ENCODE assay signal across 9 mouse cellular contexts in genomic region chr1:180175167-180175566, GRCm38 (mm10). TPM values are rescaled to one million over a fixed set of nuclear protein-coding genes. Genes with fewer than 3 reads are reported as not detected.
A peak's percentile ranks its signal among the peaks of the same experiment; 100 is the strongest.
DNase-seq lines count a peak whose midpoint lies in the region; ATAC-seq and TF ChIP-seq lines count a peak whose summit lies in the region.
"Had no signal": no experiment of that assay in that cellular context is flagged by ENCODE, and none has a peak within 500 bp of the region (broad histone marks: within the 10 kb centered on the region; RNA-seq: fewer than 3 reads in every experiment).

No protein-coding gene starts in this region.

- ATAC-seq in hindbrain, postnatal 0 days, result no peak
- no peak for ATAC-seq in hindbrain, embryonic 16.5 days
- no peak for ATAC-seq in megakaryocyte-erythroid progenitor cell, adult 5-6 weeks (replicated peaks; ENCODE audit: low FRiP score, low TSS enrichment, poor library complexity, severe bottlenecking)

- TF ChIP-seq RAD21 in CH12.LX (IDR thresholded peaks at IDR 0.05; ENCODE audit: low read depth, low read length), result peak; percentile 93

- no peak overlapping the region for H3K27ac ChIP-seq in hindbrain, postnatal 0 days
- H3K27ac ChIP-seq in hindbrain, embryonic 16.5 days (ENCODE audit: low read depth, low read length), result no peak overlapping the region
- no peak overlapping the region for H3K27ac ChIP-seq in CH12.LX (ENCODE audit: insufficient read depth, low read depth)
- H3K27ac ChIP-seq: midbrain, embryonic 12.5 days had no signal

- peaks cover 19% of the 10 kb centered on the region for H3K79me2 ChIP-seq in CH12.LX (replicated peaks; ENCODE audit: control insufficient read depth, extremely low read depth, insufficient read depth, poor library complexity, severe bottlenecking)

- H3K36me3 ChIP-seq in hindbrain, postnatal 0 days (ENCODE audit: insufficient read depth, low read length), result no peaks in the 10 kb centered on the region
- H3K36me3 ChIP-seq in hindbrain, embryonic 16.5 days (ENCODE audit: control insufficient read depth, insufficient read depth, low read length), result no peaks in the 10 kb centered on the region
- peaks cover 94 to 98% of the 10 kb centered on the region in 2 experiments for H3K36me3 ChIP-seq in CH12.LX (replicated peaks in 1 of 2; ENCODE audit: control insufficient read depth in 1 of 2, insufficient read depth in 1 of 2, low read length in 1 of 2)
- H3K36me3 ChIP-seq: midbrain, embryonic 12.5 days had no signal

- TF ChIP-seq CTCF in hindbrain, postnatal 0 days (IDR thresholded peaks at IDR 0.05; ENCODE audit: low read depth), result peak; percentile 76
- TF ChIP-seq CTCF in CH12.LX (conservative IDR thresholded peaks at IDR 0.05 in 1 of 2, IDR thresholded peaks at IDR 0.05 in 1 of 2; ENCODE audit: low read depth in 2 of 2, low read length in 2 of 2), result peak; percentile 43 to 86

- no peaks in the 10 kb centered on the region for H3K27me3 ChIP-seq in hindbrain, postnatal 0 days (ENCODE audit: insufficient read depth, low read length)
- no peaks in the 10 kb centered on the region for H3K27me3 ChIP-seq in hindbrain, embryonic 16.5 days (replicated peaks; ENCODE audit: control insufficient read depth, insufficient read depth, low read length)
- no peaks in the 10 kb centered on the region for H3K27me3 ChIP-seq in CH12.LX (replicated peaks)
- H3K27me3 ChIP-seq: midbrain, embryonic 12.5 days had no signal

- peak; percentile 74 for DNase-seq in hindbrain, postnatal 0 days (ENCODE audit: low spot score)
- DNase-seq in CH12.LX (ENCODE audit: extremely low read depth), result peak; percentile 56
- DNase-seq in brain, adult 2 months (ENCODE audit: low read depth, low spot score), result peak; percentile 68
- DNase-seq in lung, postnatal 25 days (ENCODE audit: low spot score), result peak; percentile 33
- no peak for DNase-seq in left cerebral cortex, postnatal 4 days
- DNase-seq in adrenal gland, postnatal 36 days, result no peak

- H3K4me3 ChIP-seq in hindbrain, postnatal 0 days (ENCODE audit: low read length), result no peak overlapping the region
- no peak overlapping the region for H3K4me3 ChIP-seq in hindbrain, embryonic 16.5 days (ENCODE audit: low read length)
- no peak overlapping the region for H3K4me3 ChIP-seq in CH12.LX (replicated peaks in 1 of 3; ENCODE audit: low read depth in 2 of 3, low read length in 2 of 3, poor library complexity in 1 of 3)
- H3K4me3 ChIP-seq: midbrain, embryonic 12.5 days had no signal

- H3K4me2 ChIP-seq in hindbrain, postnatal 0 days (ENCODE audit: low read depth, low read length), result no peak overlapping the region
- no peak overlapping the region for H3K4me2 ChIP-seq in hindbrain, embryonic 16.5 days (ENCODE audit: low read length)
- H3K4me2 ChIP-seq in CH12.LX (ENCODE audit: insufficient read depth, low read depth, poor library complexity, severe bottlenecking), result no peak overlapping the region
- H3K4me2 ChIP-seq: midbrain, embryonic 12.5 days had no signal

- intact Hi-C loops in left cerebral cortex, postnatal 4 days (cut with DNase I), result loop anchor here (10.0 kb wide), 1 partner anchor 590 kb away; no protein-coding TSS in a partner anchor

- no peaks in the 10 kb centered on the region for H3K4me1 ChIP-seq in hindbrain, postnatal 0 days (ENCODE audit: insufficient read depth, low read length)
- H3K4me1 ChIP-seq in hindbrain, embryonic 16.5 days (ENCODE audit: control insufficient read depth, insufficient read depth, low read depth, low read length), result no peaks in the 10 kb centered on the region
- H3K4me1 ChIP-seq in CH12.LX (ENCODE audit: control insufficient read depth in 1 of 2, insufficient read depth in 2 of 2), result peaks cover 22 to 48% of the 10 kb centered on the region in 2 experiments
- H3K4me1 ChIP-seq: midbrain, embryonic 12.5 days had no signal

- H3K9me3 ChIP-seq in hindbrain, postnatal 0 days (ENCODE audit: low read length), result no peaks in the 10 kb centered on the region
- no peaks in the 10 kb centered on the region for H3K9me3 ChIP-seq in hindbrain, embryonic 16.5 days (ENCODE audit: control insufficient read depth, low read length)
- no peaks in the 10 kb centered on the region for H3K9me3 ChIP-seq in CH12.LX (replicated peaks; ENCODE audit: low read length)
- H3K9me3 ChIP-seq: midbrain, embryonic 12.5 days had no signal

- no peak for TF ChIP-seq EP300 in CH12.LX (IDR thresholded peaks at IDR 0.05; ENCODE audit: low read length)

- WGBS in hindbrain, postnatal 0 days, result 36% methylated on average over 3 of the region's 3 CpGs
- 36% methylated on average over 3 of the region's 3 CpGs for WGBS in hindbrain, embryonic 16.5 days

- no peak overlapping the region for H3K9ac ChIP-seq in hindbrain, postnatal 0 days (replicated peaks; ENCODE audit: low read length)
- no peak overlapping the region for H3K9ac ChIP-seq in hindbrain, embryonic 16.5 days (ENCODE audit: low read depth, low read length)
- no peak overlapping the region for H3K9ac ChIP-seq in CH12.LX (ENCODE audit: insufficient read depth, low read depth)
- H3K9ac ChIP-seq: midbrain, embryonic 12.5 days had no signal

- no peak for TF ChIP-seq POLR2A in CH12.LX (IDR thresholded peaks at IDR 0.05; ENCODE audit: low read depth, low read length)

- dilution Hi-C loops in CH12.LX (cut with MboI; ENCODE audit: extremely low pct_ligation_motif_present, extremely low pct_unique_long_range_greater_than_20kb, low sequenced_read_pairs), result no loop called here

- in situ Hi-C loops in CH12.LX (cut with MboI; ENCODE audit: low pct_ligation_motif_present, low pct_unique_long_range_greater_than_20kb, low sequenced_read_pairs), result loop anchor here (5.0 kb wide), 1 partner anchor 42 kb away; no protein-coding TSS in a partner anchor

TF ChIP-seq in CH12.LX, 34 proteins besides CTCF, POLR2A, EP300 and RAD21:
- peak; percentile 59; the same call in 1 of the 2 replicates for TF ChIP-seq ZC3H11A (IDR thresholded peaks at IDR 0.05; ENCODE audit: low read depth, low read length)
- no peak for TF ChIP-seq ELF1 (IDR thresholded peaks at IDR 0.05; ENCODE audit: low read depth, low read length)
- peak; percentile 92 for TF ChIP-seq SMC3 (IDR thresholded peaks at IDR 0.05; ENCODE audit: low read depth, low read length)
- no peak for TF ChIP-seq POLR2AphosphoS2 (IDR thresholded peaks at IDR 0.05; ENCODE audit: low read depth, low read length)
- no peak for TF ChIP-seq USF2 (conservative IDR thresholded peaks at IDR 0.05; ENCODE audit: low read depth, low read length)
- no peak for TF ChIP-seq RCOR1 (conservative IDR thresholded peaks at IDR 0.05; ENCODE audit: low read depth, low read length)
- TF ChIP-seq PAX5 (IDR thresholded peaks at IDR 0.05; ENCODE audit: low read length), result no peak
- no peak for TF ChIP-seq MAX (IDR thresholded peaks at IDR 0.05; ENCODE audit: low read length)
TF ChIP-seq in CH12.LX: peak in this region for 2.

RNA-seq across cellular contexts. Expression of gene Coq8a, which starts 24.2 kb away (rescaled TPM):
- total RNA-seq in hindbrain, postnatal 0 days (2014; rRNA removed), result 3.4 and 6.0 TPM in 2 replicates
- 9.2 and 12.2 TPM in 2 replicates for polyA plus RNA-seq in hindbrain, postnatal 0 days (2015; fragmentation: Nextera tagmentation; extraction: Ambion mirVana)
- polyA plus RNA-seq in hindbrain, embryonic 16.5 days (2015; fragmentation: Nextera tagmentation; extraction: Ambion mirVana), result 4.8 and 5.9 TPM in 2 replicates
- total RNA-seq in CH12.LX (2012; rRNA removed) (74.0 and 88.1 TPM in 2 replicates), CH12.LX (2014; rRNA removed) (73.4 and 84.6 TPM in 2 replicates)
- polyA plus RNA-seq in CH12.LX (2012; ENCODE audit: insufficient read length, low read depth), result 237 and 248 TPM in 2 replicates
- total RNA-seq in left cerebral cortex, postnatal 4 days (2021), result 1 to 10 TPM; 6.1 to 7.1 TPM
- 100 to 1,000 TPM; 284 to 434 TPM for total RNA-seq in adrenal gland, postnatal 36 days (2021)
- total RNA-seq in megakaryocyte-erythroid progenitor cell, adult 5-6 weeks (2014; fragmentation: Nextera tagmentation), result 6.3 and 8.4 TPM in 2 replicates
- 18.3 and 22.3 TPM in 2 replicates for total RNA-seq in megakaryocyte-erythroid progenitor cell, adult 5-6 weeks (2017)

Comparison
In these comparisons a context has a peak if more than half of its experiments do, and no peak if none do; other contexts are left out.
1. DNase-seq: peak in hindbrain, postnatal 0 days (single experiment), CH12.LX (single experiment), brain, adult 2 months (single experiment) and lung, postnatal 25 days (single experiment); none in left cerebral cortex, postnatal 4 days (single experiment) and adrenal gland, postnatal 36 days (0 of 2).